Mouse (Mus musculus): Measurements from ENCODE around the gene Lrrc23. TPM values are rescaled to one million over a fixed set of nuclear protein-coding genes. Genes with fewer than 3 reads are reported as not detected.
"Not testable (repeated sequence)": the region's sequence is repeated elsewhere in the genome, so short reads cannot be mapped to it uniquely, and the experiment has no call there.

Lrrc23 gene
- not detected in 2 replicates for total RNA-seq (2017)

- ATAC-seq (replicated peaks; ENCODE audit: low read depth, poor library complexity, severe bottlenecking): peak; percentile 92
These were observed at the start of gene Lrrc23 for GRCm38 (mm10) chr6:124779222-124779983. TSS of gene Lrrc23 (minus strand) at chr6:124779727.

GRCm38 (mm10) chr6:124828101-124828592, 48.6 kb upstream of the Lrrc23 start:
- ATAC-seq (replicated peaks; ENCODE audit: low read depth, poor library complexity, severe bottlenecking): peak; percentile 34

- no peak for ATAC-seq (replicated peaks; ENCODE audit: low read depth, poor library complexity, severe bottlenecking)
These were observed 42.5 kb upstream of the Lrrc23 start for GRCm38 (mm10) chr6:124822049-124822448.

- no peak for ATAC-seq (replicated peaks; ENCODE audit: low read depth, poor library complexity, severe bottlenecking)
These were observed 41.4 kb upstream of the Lrrc23 start for GRCm38 (mm10) chr6:124820891-124821290.

- peak; percentile 55 for ATAC-seq (replicated peaks; ENCODE audit: low read depth, poor library complexity, severe bottlenecking)
These were observed 38.4 kb upstream of the Lrrc23 start for GRCm38 (mm10) chr6:124817971-124818370.

- ATAC-seq (replicated peaks; ENCODE audit: low read depth, poor library complexity, severe bottlenecking): no peak
These were observed 38.0 kb upstream of the Lrrc23 start for GRCm38 (mm10) chr6:124817563-124817962.

- no peak for ATAC-seq (replicated peaks; ENCODE audit: low read depth, poor library complexity, severe bottlenecking)
These were observed 37.6 kb upstream of the Lrrc23 start for GRCm38 (mm10) chr6:124817125-124817524.

GRCm38 (mm10) chr6:124816611-124817010, 37.1 kb upstream of the Lrrc23 start:
- ATAC-seq (replicated peaks; ENCODE audit: low read depth, poor library complexity, severe bottlenecking): no peak

GRCm38 (mm10) chr6:124814858-124815774, 35.6 kb upstream of the Lrrc23 start:
- no peak for ATAC-seq (replicated peaks; ENCODE audit: low read depth, poor library complexity, severe bottlenecking)

- peak; percentile 4; the same call in 1 of the 2 replicates for ATAC-seq (replicated peaks; ENCODE audit: low read depth, poor library complexity, severe bottlenecking)
These were observed 34.9 kb upstream of the Lrrc23 start for GRCm38 (mm10) chr6:124814448-124814847.

GRCm38 (mm10) chr6:124813933-124814332, 34.4 kb upstream of the Lrrc23 start, which contains the start of gene Tpi1:
TSS of gene Tpi1 (minus strand) at chr6:124814296.
- ATAC-seq (replicated peaks; ENCODE audit: low read depth, poor library complexity, severe bottlenecking): peak; percentile 71

- ATAC-seq (replicated peaks; ENCODE audit: low read depth, poor library complexity, severe bottlenecking): peak; percentile 34
These were observed 34.0 kb upstream of the Lrrc23 start for GRCm38 (mm10) chr6:124813496-124813895.

GRCm38 (mm10) chr6:124812848-124813247, 33.3 kb upstream of the Lrrc23 start:
- no peak for ATAC-seq (replicated peaks; ENCODE audit: low read depth, poor library complexity, severe bottlenecking)

- no peak for ATAC-seq (replicated peaks; ENCODE audit: low read depth, poor library complexity, severe bottlenecking)
These were observed 32.4 kb upstream of the Lrrc23 start for GRCm38 (mm10) chr6:124811701-124812560.

- no peak for ATAC-seq (replicated peaks; ENCODE audit: low read depth, poor library complexity, severe bottlenecking)
These were observed 31.8 kb upstream of the Lrrc23 start for GRCm38 (mm10) chr6:124811403-124811665.

- ATAC-seq (replicated peaks; ENCODE audit: low read depth, poor library complexity, severe bottlenecking): not testable (repeated sequence)
These were observed 31.3 kb upstream of the Lrrc23 start for GRCm38 (mm10) chr6:124810566-124811402.

- no peak for ATAC-seq (replicated peaks; ENCODE audit: low read depth, poor library complexity, severe bottlenecking)
These were observed 30.4 kb upstream of the Lrrc23 start for GRCm38 (mm10) chr6:124809775-124810538.

GRCm38 (mm10) chr6:124809052-124809774, 29.7 kb upstream of the Lrrc23 start:
- peak; percentile 31 for ATAC-seq (replicated peaks; ENCODE audit: low read depth, poor library complexity, severe bottlenecking)
